Mouse (Mus musculus) limb, embryonic 14.5 days (tissue): Measurements from ENCODE around the gene Hist1h4k. TPM values are rescaled to one million over a fixed set of nuclear protein-coding genes. Genes with fewer than 3 reads are reported as not detected.
"Not testable (repeated sequence)": the region's sequence is repeated elsewhere in the genome, so short reads cannot be mapped to it uniquely, and the experiment has no call there.

Experiments used
- ATAC-seq: fragments of 200-750 bp; cut with Nextera tagmentation; 2 replicates; pipeline ENCODE4 v1.8.0; 2017; ENCODE audit warnings: low read depth, moderate number of reproducible peaks, moderate TSS enrichment; ENCODE audit not compliant: low FRiP score
- DNase-seq: peaks from one replicate; pipeline ENCODE4 v3.0.0-alpha.2; 2015; ENCODE audit warnings: low spot score
- H3K27ac ChIP-seq: fragments of 300-500 bp; sonication (generic); replicated peaks from 2 replicates; pipeline ENCODE4 v1.5.1; 2014; ENCODE audit warnings: low read depth, mild to moderate bottlenecking, low read length, moderate library complexity, mixed read lengths
- H3K27me3 ChIP-seq: fragments of 300-500 bp; sonication (generic); 2 replicates; pipeline ENCODE4 v1.6.1; 2014; ENCODE audit warnings: low read length, mixed read lengths; ENCODE audit not compliant: control insufficient read depth, insufficient read depth
- H3K36me3 ChIP-seq: fragments of 300-500 bp; sonication (generic); 2 replicates; pipeline ENCODE4 v1.6.1; 2014; ENCODE audit warnings: mild to moderate bottlenecking, low read length, moderate library complexity, mixed read lengths; ENCODE audit not compliant: control insufficient read depth, insufficient read depth
- H3K4me1 ChIP-seq: fragments of 300-500 bp; sonication (generic); 2 replicates; pipeline ENCODE4 v1.6.1; 2014; ENCODE audit warnings: antibody characterized with exemption, low read length, mixed read lengths; ENCODE audit not compliant: control insufficient read depth, insufficient read depth
- H3K4me2 ChIP-seq: fragments of 300-500 bp; sonication (generic); replicated peaks from 2 replicates; pipeline ENCODE4 v1.6.1; 2014; ENCODE audit warnings: low read depth, mild to moderate bottlenecking, low read length, moderate library complexity; ENCODE audit not compliant: severe bottlenecking
- H3K4me3 ChIP-seq: fragments of 300-500 bp; sonication (generic); replicated peaks from 2 replicates; pipeline ENCODE4 v1.5.1; 2014; ENCODE audit warnings: low read length
- H3K9ac ChIP-seq: fragments of 300-500 bp; sonication (generic); 2 replicates; pipeline ENCODE4 v1.6.1; 2014; ENCODE audit warnings: mild to moderate bottlenecking, low read depth, low read length, moderate library complexity; ENCODE audit not compliant: severe bottlenecking
- H3K9me3 ChIP-seq: fragments of 300-500 bp; sonication (generic); 2 replicates; pipeline ENCODE4 v1.6.1; 2016; ENCODE audit warnings: low read length; ENCODE audit not compliant: control insufficient read depth
- POLR2A ChIP-seq: fragments of 200-500 bp; IDR thresholded peaks from 2 replicates; pipeline ENCODE4 v1.8.0; 2012; ENCODE audit warnings: inconsistent platforms, mild to moderate bottlenecking, moderate library complexity, borderline replicate concordance; ENCODE audit not compliant: insufficient read depth, insufficient read length; ENCODE audit errors: extremely low read depth
- WGBS: fragments of 180-500 bp; shearing (Covaris S2); extraction: QIAGEN DNeasy Blood & Tissue Kit; methylation state at CpG from one replicate; pipeline ENCODE4 v1.1.7; 2014; 5-methylcytosine and 5-hydroxymethylcytosine counted together
- polyA plus RNA-seq, 2 experiments: library from polyadenylated mRNA; depleted of rRNA in 1 of 2; stranded (reverse) in 1 of 2; unstranded in 1 of 2; fragments of >200 nt; fragmentation: Nextera tagmentation in 1 of 2; extraction: Ambion mirVana in 1 of 2; gene quantifications; 2 replicates each; pipeline versions ENCODE4 v1.2.1 to v1.2.3; 2012 to 2014

The Hist1h4k gene
- polyA plus RNA-seq (2012; rRNA removed): 22.1 and 22.3 TPM in 2 replicates
- 1.4 and 4.0 TPM in 2 replicates for polyA plus RNA-seq (2014; fragmentation: Nextera tagmentation; extraction: Ambion mirVana)

- not testable (repeated sequence) for H3K27me3 ChIP-seq, H3K36me3 ChIP-seq, H3K9me3 ChIP-seq
- Histone ChIP-seq H3K4me2 (peak within 1 kb of the TSS; percentile 83), H3K9ac (peak within 1 kb of the TSS; percentile 57), H3K27ac (peak within 1 kb of the TSS; percentile 94), H3K4me3 (peak within 1 kb of the TSS; percentile 52), H3K4me1 (peaks cover 23% of the 10 kb centered on the region)
- DNase-seq: peak; percentile 94
- peak; percentile 83 for ATAC-seq
- peak; percentile 95; the same call in 1 of the 2 replicates for TF ChIP-seq POLR2A
- WGBS: under 1% methylated on average over 44 of the region's 56 CpGs
These were observed at the start of gene Hist1h4k for GRCm38 (mm10) chr13:21750159-21751017. TSS of gene Hist1h4k (minus strand) at chr13:21750505.

GRCm38 (mm10) chr13:21797163-21797562, 46.9 kb upstream of the Hist1h4k start:
- H3K9me3 ChIP-seq, H3K4me1 ChIP-seq, H3K27ac ChIP-seq, ATAC-seq, H3K36me3 ChIP-seq, DNase-seq, H3K4me3 ChIP-seq, H3K4me2 ChIP-seq, H3K9ac ChIP-seq, H3K27me3 ChIP-seq: not testable (repeated sequence)

- H3K36me3 ChIP-seq: no peaks in the 10 kb centered on the region
- H3K9me3 ChIP-seq: no peaks in the 10 kb centered on the region
- no peak overlapping the region for H3K9ac ChIP-seq
- no peaks in the 10 kb centered on the region for H3K27me3 ChIP-seq
- H3K4me3 ChIP-seq: no peak overlapping the region
- no peak overlapping the region for H3K4me2 ChIP-seq
- no peak for TF ChIP-seq POLR2A
- H3K4me1 ChIP-seq: 0 out of 2 replicates have a peak, but pooled peaks cover 4% of the 10 kb centered on the region
- ATAC-seq: no peak
- no peak overlapping the region for H3K27ac ChIP-seq
- DNase-seq: no peak
- 87% methylated on average over 7 of the region's 7 CpGs for WGBS
These were observed 45.3 kb upstream of the Hist1h4k start for GRCm38 (mm10) chr13:21795584-21795983.

DNA sequence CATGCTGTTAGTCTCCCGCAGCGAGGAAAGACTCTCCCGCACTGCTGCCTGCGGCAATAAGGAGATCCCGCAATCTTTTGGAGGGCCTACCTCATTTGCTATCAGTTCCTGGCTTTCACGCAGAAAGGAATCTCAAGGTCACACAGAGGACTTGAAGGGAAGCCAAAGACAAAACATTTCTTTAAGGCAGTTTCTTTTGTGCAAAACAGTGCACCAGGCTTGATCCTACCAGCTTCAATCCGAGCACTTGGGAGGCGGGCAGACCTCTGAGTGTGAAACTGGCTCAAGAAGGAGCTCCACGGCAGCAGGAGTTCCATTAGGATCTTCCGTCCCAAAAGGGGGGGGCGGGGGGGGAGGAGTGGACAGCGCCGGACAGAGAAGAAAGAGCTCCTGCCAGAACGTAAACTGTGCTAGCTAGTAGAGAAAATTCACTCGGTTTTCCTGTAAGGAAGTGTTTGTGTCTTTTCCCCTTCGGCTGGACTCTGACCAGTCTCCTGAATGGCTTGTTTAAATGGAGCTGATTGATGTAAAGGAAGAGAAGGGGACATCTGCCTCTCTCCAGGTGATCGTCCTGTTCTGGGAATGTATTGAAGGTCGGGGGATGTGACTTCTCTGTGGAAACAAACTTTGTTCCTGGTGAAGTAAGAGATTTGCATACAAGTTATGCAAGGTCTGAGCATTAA, 40.4 kb upstream of the Hist1h4k start:
- 13% methylated on average over 17 of the region's 18 CpGs for WGBS
- no peak for ATAC-seq

DNA sequence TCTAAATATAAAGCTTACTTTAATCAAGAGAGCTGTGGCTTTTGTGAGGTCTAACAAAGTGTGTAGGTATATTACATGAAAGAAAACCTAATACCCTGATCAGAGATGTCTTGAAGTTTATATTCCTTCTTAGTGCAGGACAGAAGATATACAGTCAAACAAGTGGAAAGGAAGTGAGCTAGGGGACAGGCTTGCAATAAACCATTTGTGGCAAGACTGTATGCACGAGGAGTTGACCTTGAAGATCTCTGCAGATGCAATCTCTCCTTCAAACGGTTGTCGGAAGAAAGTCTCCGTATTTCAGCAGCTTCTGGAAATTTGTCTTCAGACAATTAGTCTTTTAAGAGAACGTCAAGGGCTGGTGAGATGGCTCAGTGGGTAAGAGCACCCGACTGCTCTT, 39.6 kb upstream of the Hist1h4k start:
- peaks cover 19% of the 10 kb centered on the region for H3K4me1 ChIP-seq
- no peak for ATAC-seq
- WGBS: 58% methylated on average over 6 of the region's 6 CpGs
- H3K27me3 ChIP-seq: no peaks in the 10 kb centered on the region
- H3K9ac ChIP-seq: no peak overlapping the region
- H3K9me3 ChIP-seq: no peaks in the 10 kb centered on the region
- H3K4me3 ChIP-seq: no peak overlapping the region
- H3K36me3 ChIP-seq: no peaks in the 10 kb centered on the region
- H3K4me2 ChIP-seq: no peak overlapping the region
- no peak overlapping the region for H3K27ac ChIP-seq
- no peak for TF ChIP-seq POLR2A
- DNase-seq: no peak

More for the DNA sequence above, 40.4 kb upstream of the Hist1h4k start:
- no peak for DNase-seq
- no peak overlapping the region; the same call in 1 of the 2 replicates for H3K27ac ChIP-seq
- H3K36me3 ChIP-seq: no peaks in the 10 kb centered on the region
- H3K9ac ChIP-seq: peak overlapping the region; percentile 31; the same call in 1 of the 2 replicates
- TF ChIP-seq POLR2A: no peak
- H3K27me3 ChIP-seq: no peaks in the 10 kb centered on the region
- H3K4me1 ChIP-seq: peaks cover 17% of the 10 kb centered on the region
- no peaks in the 10 kb centered on the region for H3K9me3 ChIP-seq
- 0 out of 2 replicates have a peak overlapping the region, but pooled peaks have one; percentile 0 for H3K4me3 ChIP-seq
- H3K4me2 ChIP-seq: peak overlapping the region; percentile 27
